Mouse (Mus musculus): ENCODE results near the gene Helz. TPM values are rescaled to one million over a fixed set of nuclear protein-coding genes. Genes with fewer than 3 reads are reported as not detected.

Gene Helz
- total and polyA plus RNA-seq, 2 experiments from 2014 or later = 8.1 to 13.6 TPM

GRCm38 (mm10) chr11:107573061-107573692, 25.4 kb downstream of the Helz start:
- Histone ChIP-seq H3K27me3 (ENCODE audit: insufficient read depth, low read length) (no peaks in the 10 kb centered on the region), H3K4me2 (ENCODE audit: low read depth) (no peak overlapping the region), H3K4me1 (ENCODE audit: insufficient read depth) (no peaks in the 10 kb centered on the region), H3K9ac (no peak overlapping the region), H3K4me3 (ENCODE audit: low read depth, low read length) (no peak overlapping the region), H3K36me3 (ENCODE audit: insufficient read depth) (peaks cover 20% of the 10 kb centered on the region; the same call in 1 of the 2 replicates), H3K27ac (ENCODE audit: low read depth, low read length) (no peak overlapping the region), H3K9me3 (ENCODE audit: low read length) (no peaks in the 10 kb centered on the region)
- no peak for ATAC-seq
- DNase-seq = no peak
- TF ChIP-seq CTCF (IDR thresholded peaks at IDR 0.05; ENCODE audit: low read depth) = no peak
- 80% methylated on average over 11 of the region's 11 CpGs for WGBS

DNA sequence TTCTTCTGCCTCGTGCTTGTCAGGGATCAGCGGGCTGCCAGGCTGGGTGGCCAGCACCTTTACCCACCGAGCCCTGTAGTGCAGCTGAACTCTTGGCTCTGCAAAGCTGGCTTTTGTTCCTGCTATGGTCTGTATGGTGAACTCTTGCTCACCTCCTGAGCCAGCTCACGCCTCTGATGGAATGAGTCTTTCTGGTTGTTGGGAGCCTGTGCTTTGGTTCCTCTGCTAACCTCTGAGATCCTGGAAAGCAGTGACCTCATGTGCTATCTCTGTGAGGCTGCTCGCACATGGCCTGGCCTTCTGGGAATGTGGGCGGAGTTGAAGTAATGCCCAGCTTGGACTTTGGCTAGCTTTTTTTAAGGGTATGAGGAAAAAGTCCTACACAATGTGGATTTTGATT, 26.1 kb downstream of the Helz start:
- Histone ChIP-seq H3K9me3 (ENCODE audit: low read length) (no peaks in the 10 kb centered on the region), H3K36me3 (ENCODE audit: insufficient read depth) (peaks cover 21% of the 10 kb centered on the region), H3K4me3 (ENCODE audit: low read depth, low read length) (no peak overlapping the region), H3K27me3 (ENCODE audit: insufficient read depth, low read length) (no peaks in the 10 kb centered on the region), H3K4me1 (ENCODE audit: insufficient read depth) (no peaks in the 10 kb centered on the region), H3K27ac (ENCODE audit: low read depth, low read length) (no peak overlapping the region), H3K4me2 (ENCODE audit: low read depth) (no peak overlapping the region), H3K9ac (no peak overlapping the region)
- 69% methylated on average over 6 of the region's 6 CpGs for WGBS
- DNase-seq (no peak), ATAC-seq (no peak)
- TF ChIP-seq CTCF (IDR thresholded peaks at IDR 0.05; ENCODE audit: low read depth) = no peak

- 97% methylated on average over 20 of the region's 20 CpGs for whole genome bisulfite sequencing
- Histone ChIP-seq H3K36me3 (ENCODE audit: insufficient read depth) (peaks cover 25% of the 10 kb centered on the region), H3K27ac (ENCODE audit: low read depth, low read length) (no peak overlapping the region), H3K4me2 (ENCODE audit: low read depth) (no peak overlapping the region), H3K27me3 (ENCODE audit: insufficient read depth, low read length) (no peaks in the 10 kb centered on the region), H3K9me3 (ENCODE audit: low read length) (no peaks in the 10 kb centered on the region), H3K4me3 (ENCODE audit: low read depth, low read length) (no peak overlapping the region), H3K4me1 (ENCODE audit: insufficient read depth) (no peaks in the 10 kb centered on the region), H3K9ac (no peak overlapping the region)
- TF ChIP-seq CTCF (IDR thresholded peaks at IDR 0.05; ENCODE audit: low read depth) = no peak
- DNase-seq (no peak), ATAC-seq (no peak)
Measured at GRCm38 (mm10) chr11:107574811-107575705, 27.3 kb downstream of the Helz start.

DNA sequence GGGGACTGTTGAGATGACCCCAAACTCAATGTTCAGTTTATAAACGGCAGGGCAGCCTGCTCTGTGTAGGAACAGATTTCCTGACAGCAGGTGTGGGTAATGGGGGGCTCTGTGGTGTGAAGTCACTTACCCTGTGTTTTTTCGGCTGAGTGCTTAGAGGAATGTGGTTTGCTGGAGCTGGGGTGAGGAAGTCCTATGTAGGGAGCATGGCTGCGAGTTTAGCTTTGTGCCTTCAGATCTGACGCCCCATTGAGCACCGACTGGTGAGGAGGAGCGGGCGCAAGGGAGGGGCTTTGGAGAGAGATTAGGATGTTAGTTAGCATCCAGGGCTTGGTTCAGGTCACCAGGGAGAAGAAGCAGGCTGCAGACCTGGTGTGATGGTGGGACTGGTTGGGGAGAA, 28.5 kb downstream of the Helz start:
- TF ChIP-seq CTCF (IDR thresholded peaks at IDR 0.05; ENCODE audit: low read depth) = no peak
- H3K9me3 ChIP-seq (ENCODE audit: low read length) = no peaks in the 10 kb centered on the region
- no peak overlapping the region for H3K4me2 ChIP-seq (ENCODE audit: low read depth)

GRCm38 (mm10) chr11:107577400-107577799, 29.7 kb downstream of the Helz start:
- no peak overlapping the region for H3K27ac ChIP-seq (ENCODE audit: low read depth, low read length)
- WGBS = 85% methylated on average over 8 of the region's 8 CpGs

More for the DNA sequence above, 28.5 kb downstream of the Helz start:
- 86% methylated on average over 7 of the region's 7 CpGs for WGBS
- Histone ChIP-seq H3K4me1 (ENCODE audit: insufficient read depth) (no peaks in the 10 kb centered on the region), H3K4me3 (ENCODE audit: low read depth, low read length) (no peak overlapping the region), H3K36me3 (ENCODE audit: insufficient read depth) (peaks cover 35% of the 10 kb centered on the region), H3K9ac (no peak overlapping the region), H3K27ac (ENCODE audit: low read depth, low read length) (no peak overlapping the region), H3K27me3 (ENCODE audit: insufficient read depth, low read length) (no peaks in the 10 kb centered on the region)
- ATAC-seq = no peak
- no peak for DNase-seq

GRCm38 (mm10) chr11:107578226-107578625, 30.5 kb downstream of the Helz start:
- Histone ChIP-seq H3K36me3 (ENCODE audit: insufficient read depth) (peaks cover 36% of the 10 kb centered on the region), H3K9me3 (ENCODE audit: low read length) (no peaks in the 10 kb centered on the region), H3K4me2 (ENCODE audit: low read depth) (no peak overlapping the region), H3K27me3 (ENCODE audit: insufficient read depth, low read length) (no peaks in the 10 kb centered on the region), H3K4me1 (ENCODE audit: insufficient read depth) (no peaks in the 10 kb centered on the region), H3K9ac (no peak overlapping the region), H3K4me3 (ENCODE audit: low read depth, low read length) (no peak overlapping the region), H3K27ac (ENCODE audit: low read depth, low read length) (no peak overlapping the region)
- WGBS = 76% methylated on average over 7 of the region's 7 CpGs
- DNase-seq (no peak), ATAC-seq (no peak)
- TF ChIP-seq CTCF (IDR thresholded peaks at IDR 0.05; ENCODE audit: low read depth) = no peak

More at GRCm38 (mm10) chr11:107577400-107577799, 29.7 kb downstream of the Helz start:
- ATAC-seq (no peak), DNase-seq (no peak)
- Histone ChIP-seq H3K4me2 (ENCODE audit: low read depth) (no peak overlapping the region), H3K9ac (no peak overlapping the region), H3K9me3 (ENCODE audit: low read length) (no peaks in the 10 kb centered on the region), H3K36me3 (ENCODE audit: insufficient read depth) (peaks cover 36% of the 10 kb centered on the region), H3K27me3 (ENCODE audit: insufficient read depth, low read length) (no peaks in the 10 kb centered on the region), H3K4me1 (ENCODE audit: insufficient read depth) (no peaks in the 10 kb centered on the region), H3K4me3 (ENCODE audit: low read depth, low read length) (no peak overlapping the region)
- no peak for TF ChIP-seq CTCF (IDR thresholded peaks at IDR 0.05; ENCODE audit: low read depth)

DNA sequence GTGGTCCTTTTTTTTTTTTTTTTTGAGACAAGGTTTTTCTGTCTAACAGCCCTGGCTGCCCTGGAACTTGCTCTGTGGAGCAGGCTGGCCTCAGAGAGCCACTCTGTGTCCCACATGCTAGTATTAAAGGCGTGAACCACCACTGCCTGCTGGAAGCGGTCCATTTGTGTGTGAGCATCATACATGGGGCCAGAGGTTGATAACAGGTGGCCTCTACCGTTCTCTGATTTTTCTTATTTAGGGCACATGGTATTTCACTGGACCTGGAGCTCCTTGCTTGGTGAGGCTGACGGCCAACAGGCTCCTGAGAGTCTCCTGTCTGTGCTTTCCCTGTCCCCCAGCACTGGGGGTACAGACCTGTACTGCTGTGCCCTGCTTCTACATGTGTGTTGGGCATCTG, 33.1 kb downstream of the Helz start:
- H3K27ac ChIP-seq (ENCODE audit: low read depth, low read length) = no peak overlapping the region
- no peak overlapping the region for H3K4me2 ChIP-seq (ENCODE audit: low read depth)
- H3K9ac ChIP-seq = no peak overlapping the region
- DNase-seq (no peak), ATAC-seq (no peak)
- no peak for TF ChIP-seq CTCF (IDR thresholded peaks at IDR 0.05; ENCODE audit: low read depth)
- no peaks in the 10 kb centered on the region for H3K9me3 ChIP-seq (ENCODE audit: low read length)
- peaks cover 24% of the 10 kb centered on the region for H3K36me3 ChIP-seq (ENCODE audit: insufficient read depth)
- H3K4me1 ChIP-seq (ENCODE audit: insufficient read depth) = no peaks in the 10 kb centered on the region
- H3K4me3 ChIP-seq (ENCODE audit: low read depth, low read length) = no peak overlapping the region
- H3K27me3 ChIP-seq (ENCODE audit: insufficient read depth, low read length) = no peaks in the 10 kb centered on the region
- 96% methylated on average over 4 of the region's 4 CpGs for WGBS
